Mouse (Mus musculus) layer of hippocampus, postnatal 25 days (tissue): ENCODE measurements around the gene Vsig2. TPM values are rescaled to one million over a fixed set of nuclear protein-coding genes. Genes with fewer than 3 reads are reported as not detected.

Experiments
- DNase-seq, 2 experiments: peaks; one replicate each; pipeline ENCODE4 v3.0.0; 2022; ENCODE audit warnings: mixed read lengths in 2 of 2, low spot score in 1 of 2; ENCODE audit errors: extremely low spot score in 1 of 2
- total RNA-seq, 2 experiments: library from RNA; stranded (reverse); gene quantifications; 2 replicates each; pipeline ENCODE4 v1.2.3; 2021

The Vsig2 gene
- total RNA-seq = 1 to 10 TPM; 2.8 to 4.4 TPM

- no peak for DNase-seq
Observed at GRCm38 (mm10) chr9:37539170-37540025, at the start of gene Vsig2. Gene Vsig2 (plus strand): TSS chr9:37539255.

GRCm38 (mm10) chr9:37489446-37490120 is 49.5 kb upstream of the Vsig2 start:
- DNase-seq = peak in 1 of 2 experiments; percentile 20

GRCm38 (mm10) chr9:37495761-37496160 is 43.3 kb upstream of the Vsig2 start:
- no peak for DNase-seq

GRCm38 (mm10) chr9:37496325-37496724 is 42.7 kb upstream of the Vsig2 start:
- DNase-seq = no peak

- DNase-seq = no peak
Observed at GRCm38 (mm10) chr9:37500201-37500600, 38.9 kb upstream of the Vsig2 start.

- DNase-seq = no peak
Observed at GRCm38 (mm10) chr9:37501170-37501569, 37.9 kb upstream of the Vsig2 start.

GRCm38 (mm10) chr9:37504348-37504747 is 34.7 kb upstream of the Vsig2 start:
- DNase-seq = no peak

GRCm38 (mm10) chr9:37506023-37506422 is 33.0 kb upstream of the Vsig2 start:
- DNase-seq = no peak

GRCm38 (mm10) chr9:37512097-37512496 is 27.0 kb upstream of the Vsig2 start:
- no peak for DNase-seq

- no peak for DNase-seq
Observed at GRCm38 (mm10) chr9:37514456-37514855, 24.6 kb upstream of the Vsig2 start.

- no peak for DNase-seq
Observed at GRCm38 (mm10) chr9:37517467-37517866, 21.6 kb upstream of the Vsig2 start.

GRCm38 (mm10) chr9:37518991-37519390 is 20.1 kb upstream of the Vsig2 start:
- DNase-seq = no peak

GRCm38 (mm10) chr9:37519995-37520394 is 19.1 kb upstream of the Vsig2 start:
- DNase-seq = no peak

- no peak for DNase-seq
Observed at GRCm38 (mm10) chr9:37525461-37525860, 13.6 kb upstream of the Vsig2 start.

- no peak for DNase-seq
Observed at GRCm38 (mm10) chr9:37526443-37527395, 12.3 kb upstream of the Vsig2 start.

- no peak for DNase-seq
Observed at GRCm38 (mm10) chr9:37527396-37528224, 11.4 kb upstream of the Vsig2 start, which contains the start of gene Esam. Gene Esam (plus strand): TSS chr9:37528078.

GRCm38 (mm10) chr9:37528225-37528970 is 10.7 kb upstream of the Vsig2 start:
- no peak for DNase-seq

- DNase-seq = no peak
Observed at GRCm38 (mm10) chr9:37530031-37530887, 8.8 kb upstream of the Vsig2 start.
